Mouse (Mus musculus) erythroblast, embryonic 14.5 days (primary cell): Measurements from ENCODE around the gene Nid2. TPM values are rescaled to one million over a fixed set of nuclear protein-coding genes. Genes with fewer than 3 reads are reported as not detected.
A peak's percentile ranks its signal among the peaks of the same experiment; 100 is the strongest.

Experiments used
- H3K27me3 ChIP-seq: 2 replicates; pipeline ENCODE4 v1.6.1; 2012; ENCODE audit warnings: inconsistent platforms; ENCODE audit not compliant: control insufficient read depth
- H3K36me3 ChIP-seq: 2 replicates; pipeline ENCODE4 v1.6.1; 2012; ENCODE audit warnings: mild to moderate bottlenecking, inconsistent platforms; ENCODE audit not compliant: control insufficient read depth
- H3K4me1 ChIP-seq: 2 replicates; pipeline ENCODE4 v1.6.1; 2012; ENCODE audit warnings: inconsistent platforms; ENCODE audit not compliant: control insufficient read depth
- H3K4me3 ChIP-seq: replicated peaks from 2 replicates; pipeline ENCODE3; 2012; ENCODE audit warnings: moderate library complexity, mild to moderate bottlenecking, inconsistent platforms
- H3K9me3 ChIP-seq: 2 replicates; pipeline ENCODE4 v1.6.1; 2012; ENCODE audit warnings: low read length, inconsistent platforms, mixed read lengths; ENCODE audit not compliant: control insufficient read depth
- GATA1 ChIP-seq: IDR thresholded peaks from 2 replicates; pipeline ENCODE4 v1.6.1; 2012; ENCODE audit warnings: low read length, inconsistent platforms, mixed read lengths
- TAL1 ChIP-seq: IDR thresholded peaks from 3 replicates; pipeline ENCODE4 v1.6.1; 2012; ENCODE audit warnings: low read length, inconsistent platforms, mixed read lengths
- polyA plus RNA-seq: library from polyadenylated mRNA; stranded (reverse); fragments of >175 nt; gene quantifications from 2 replicates; pipeline ENCODE4 v1.2.3, GENCODE M21; 2012

Gene Nid2
- 0.05 and 0.07 TPM in 2 replicates for polyA plus RNA-seq

DNA sequence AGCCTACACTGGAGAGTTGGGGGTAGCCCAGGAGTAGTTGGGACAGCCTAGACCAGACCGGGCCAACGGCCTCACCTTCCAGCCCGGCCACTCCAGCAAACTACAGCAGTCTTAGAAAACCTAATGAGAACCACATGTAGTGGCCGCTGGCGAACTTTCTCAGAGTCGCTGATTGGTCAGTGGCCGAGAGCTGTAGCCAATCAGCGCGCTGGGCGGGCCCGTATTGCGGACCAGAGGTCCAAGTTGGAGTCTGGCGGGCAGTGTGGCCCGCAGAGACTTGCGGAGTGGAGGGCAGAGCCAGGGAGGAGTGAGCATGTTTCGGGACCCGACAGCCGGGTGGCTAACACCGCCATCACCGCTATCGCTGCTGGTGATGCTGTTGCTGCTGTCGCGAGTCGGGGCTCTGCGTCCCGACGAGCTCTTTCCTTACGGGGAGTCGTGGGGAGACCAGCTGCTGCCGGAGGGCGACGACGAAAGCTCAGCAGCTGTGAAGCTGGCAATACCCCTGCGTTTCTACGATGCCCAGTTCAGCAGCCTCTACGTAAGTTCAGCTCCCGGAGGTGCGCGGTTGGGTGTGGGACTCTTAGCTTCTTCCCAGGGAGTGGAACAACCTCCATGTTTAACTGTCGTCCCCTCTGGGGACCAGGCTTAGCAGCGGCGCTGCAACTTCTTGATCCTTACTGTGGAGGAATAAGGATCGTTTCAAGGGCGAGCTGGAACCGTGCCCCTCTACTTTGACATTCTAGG, at the start of gene Nid2:
TSS of gene Nid2 (plus strand) at position 241 of the 747 bp plus-strand sequence.
- Histone ChIP-seq H3K4me3 (peak within 1 kb of the TSS; percentile 54), H3K36me3 (no peaks in the 10 kb centered on the region), H3K4me1 (peaks cover 12% of the 10 kb centered on the region), H3K27me3 (peaks cover 40% of the 10 kb centered on the region), H3K9me3 (no peaks in the 10 kb centered on the region; the same call in 1 of the 2 replicates)
- TF ChIP-seq TAL1: no peak
- TF ChIP-seq GATA1: no peak

DNA sequence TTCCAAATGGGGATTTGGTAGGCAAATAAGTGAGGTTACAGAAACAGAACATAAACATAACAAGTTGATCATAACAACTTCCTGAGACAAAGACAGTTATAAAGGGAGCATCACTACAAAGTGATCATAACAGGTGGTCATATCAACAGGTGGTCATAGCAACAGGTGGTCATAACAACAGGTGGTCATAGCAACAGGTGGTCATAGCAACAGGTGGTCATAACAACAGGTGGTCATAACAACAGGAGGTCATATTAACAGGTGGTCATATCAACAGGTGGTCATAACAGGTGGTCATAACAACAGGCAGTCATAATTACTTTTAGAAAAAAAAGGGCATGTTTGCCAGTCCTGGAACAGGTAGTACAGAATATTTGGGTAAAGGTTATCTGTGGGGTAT, 49.5 kb upstream of the Nid2 start:
- Histone ChIP-seq H3K4me3 (no peak overlapping the region), H3K36me3 (no peaks in the 10 kb centered on the region), H3K9me3 (no peaks in the 10 kb centered on the region), H3K4me1 (no peaks in the 10 kb centered on the region), H3K27me3 (no peaks in the 10 kb centered on the region)
- TF ChIP-seq TAL1: no peak
- TF ChIP-seq GATA1: no peak

DNA sequence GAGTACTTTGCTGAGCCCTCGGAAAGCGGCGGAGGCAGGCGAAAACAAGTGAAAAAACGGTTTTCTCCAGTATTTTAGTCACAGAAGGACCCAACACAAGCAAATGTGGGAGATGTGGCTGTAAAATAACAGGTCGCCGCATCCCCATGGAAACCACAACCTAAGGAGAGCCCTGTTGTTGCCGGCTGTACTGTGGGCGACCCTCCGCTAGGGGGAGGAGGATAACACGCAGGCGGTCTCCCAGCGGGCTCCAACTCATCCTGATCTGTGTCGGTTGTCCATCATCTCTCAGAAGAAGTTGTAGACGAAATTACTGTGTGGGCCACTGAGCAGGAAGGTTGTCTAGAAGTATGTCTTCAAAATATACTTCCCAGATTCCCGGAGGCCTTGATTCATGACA, 45.4 kb upstream of the Nid2 start:
- H3K36me3 ChIP-seq: no peaks in the 10 kb centered on the region
- TF ChIP-seq TAL1 (no peak), GATA1 (no peak)
- H3K4me3 ChIP-seq: no peak overlapping the region
- no peaks in the 10 kb centered on the region for H3K4me1 ChIP-seq
- H3K9me3 ChIP-seq: no peaks in the 10 kb centered on the region
- H3K27me3 ChIP-seq: no peaks in the 10 kb centered on the region

DNA sequence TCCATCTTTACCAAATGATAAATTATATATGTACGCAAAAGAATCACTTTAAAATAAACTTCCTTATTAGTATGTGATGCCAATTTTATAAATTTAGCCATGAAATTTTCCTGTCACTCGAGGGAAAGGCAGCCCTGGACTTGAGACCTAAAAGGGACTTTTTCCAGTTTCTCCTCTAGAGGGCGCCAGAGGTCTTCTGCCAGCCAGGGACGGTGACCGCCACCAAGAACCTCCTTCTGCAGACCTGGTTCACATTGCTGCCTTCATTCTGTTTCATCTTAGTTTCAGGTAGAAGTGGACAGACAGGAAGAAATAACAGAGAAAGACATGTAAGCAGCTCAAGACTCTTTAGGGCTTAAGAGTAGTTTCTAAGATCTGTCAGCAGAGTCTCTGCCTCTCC, 44.6 kb upstream of the Nid2 start:
- TF ChIP-seq TAL1: no peak
- TF ChIP-seq GATA1: no peak

DNA sequence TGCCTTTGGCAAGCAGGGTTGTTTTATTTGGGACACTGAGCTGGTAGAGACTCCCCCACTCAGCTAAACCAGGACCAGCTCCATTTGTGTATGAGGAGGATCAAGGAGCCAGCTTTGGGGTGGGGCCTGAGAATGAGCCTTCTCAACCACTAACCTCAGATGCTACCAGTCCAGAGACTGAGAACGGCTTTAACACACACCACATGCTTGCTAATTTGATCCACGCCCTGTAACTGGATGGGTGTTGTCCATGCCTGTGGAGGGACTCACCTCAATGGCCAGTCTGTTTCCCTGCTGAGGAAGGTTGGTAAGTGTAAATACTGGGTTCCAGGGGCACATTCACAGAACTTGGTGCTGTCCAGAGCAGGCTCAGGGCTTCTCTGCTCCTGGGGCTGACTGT, 44.1 kb upstream of the Nid2 start:
- H3K36me3 ChIP-seq: no peaks in the 10 kb centered on the region
- no peak overlapping the region for H3K4me3 ChIP-seq
- H3K9me3 ChIP-seq: no peaks in the 10 kb centered on the region
- TF ChIP-seq GATA1 (no peak), TAL1 (no peak)
- no peaks in the 10 kb centered on the region for H3K27me3 ChIP-seq
- no peaks in the 10 kb centered on the region for H3K4me1 ChIP-seq

More for the DNA sequence above, 44.6 kb upstream of the Nid2 start:
- Histone ChIP-seq H3K4me1 (no peaks in the 10 kb centered on the region), H3K4me3 (no peak overlapping the region), H3K9me3 (no peaks in the 10 kb centered on the region), H3K27me3 (no peaks in the 10 kb centered on the region), H3K36me3 (no peaks in the 10 kb centered on the region)

DNA sequence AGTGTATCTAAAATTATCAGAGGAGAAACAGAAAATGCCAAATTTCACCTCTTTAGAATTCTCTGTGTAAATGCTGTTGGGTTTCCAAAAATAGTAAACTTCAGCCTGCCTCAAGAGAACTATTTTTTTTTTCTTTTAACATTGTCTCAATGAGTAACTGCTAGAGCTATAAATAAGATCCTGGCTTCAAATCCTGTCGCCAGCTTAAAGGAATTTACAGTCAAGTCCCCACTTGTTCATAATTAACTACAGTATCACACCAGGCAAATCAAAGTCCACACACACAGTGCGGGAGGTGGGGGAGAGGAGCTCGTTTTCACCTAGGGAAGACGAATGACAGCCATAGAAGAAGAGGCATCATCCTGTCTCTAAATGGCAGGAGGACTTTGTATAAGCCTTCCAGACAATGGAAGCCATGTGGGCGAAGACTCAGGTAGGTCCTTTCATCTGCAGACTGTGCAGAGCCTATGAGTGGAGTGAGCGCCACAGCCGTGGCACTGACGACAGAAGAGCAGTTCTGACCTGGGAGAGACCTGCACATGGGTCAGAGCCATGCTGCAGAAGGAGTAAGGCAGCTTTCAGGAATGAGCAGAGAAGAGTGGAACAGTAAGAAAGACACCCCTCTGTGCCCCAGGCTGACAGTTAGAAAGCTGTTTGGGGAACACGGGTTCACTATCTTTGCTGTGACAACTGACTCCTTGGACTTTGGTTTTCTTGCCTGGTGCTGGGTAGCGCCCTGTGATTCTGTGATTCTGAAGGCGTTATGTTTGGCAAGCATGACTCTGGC, 43.2 kb upstream of the Nid2 start:
- Histone ChIP-seq H3K27me3 (no peaks in the 10 kb centered on the region), H3K4me1 (no peaks in the 10 kb centered on the region), H3K9me3 (no peaks in the 10 kb centered on the region), H3K4me3 (peak overlapping the region; percentile 39), H3K36me3 (no peaks in the 10 kb centered on the region)
- no peak for TF ChIP-seq GATA1
- no peak for TF ChIP-seq TAL1

DNA sequence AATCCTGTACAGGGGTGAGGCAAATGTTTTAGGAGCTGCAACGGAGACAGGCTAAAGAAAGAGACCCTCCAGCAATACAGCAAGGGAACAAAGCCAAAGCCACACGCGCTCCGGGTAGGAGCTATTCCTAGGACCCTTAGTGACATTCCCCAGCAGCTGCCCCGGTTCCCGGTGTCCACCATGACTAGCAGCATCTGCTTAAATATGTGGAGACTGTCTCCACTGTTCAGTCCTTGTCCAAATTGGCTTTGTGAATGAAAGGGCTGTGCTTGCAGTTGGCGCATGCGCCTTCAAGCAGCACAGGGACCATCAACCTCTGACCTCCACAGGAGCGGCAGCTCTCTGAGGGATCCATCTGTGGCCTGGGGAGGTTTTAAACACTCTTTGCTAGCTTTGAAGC, 41.9 kb upstream of the Nid2 start:
- H3K4me1 ChIP-seq: no peaks in the 10 kb centered on the region
- TF ChIP-seq GATA1 (no peak), TAL1 (no peak)

DNA sequence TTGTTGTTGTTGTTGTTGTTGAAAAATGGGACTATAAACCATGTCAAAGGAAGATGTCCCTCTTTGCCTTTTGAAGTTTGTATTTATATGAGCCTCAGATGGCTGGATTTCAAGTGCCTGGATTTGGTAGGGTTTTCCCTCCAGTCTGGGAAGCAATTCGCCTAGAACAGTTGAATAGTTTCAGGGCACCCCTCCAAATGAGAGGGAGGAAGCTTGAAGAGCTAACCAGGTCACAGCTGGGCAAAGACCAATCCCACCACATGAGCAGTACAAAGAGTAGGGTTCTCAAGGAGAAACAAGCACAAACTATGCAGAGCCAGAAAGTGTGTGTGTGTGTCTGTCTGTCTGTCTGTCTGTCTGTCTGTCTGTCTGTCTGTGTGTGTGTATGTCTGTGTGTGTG, 39.3 kb upstream of the Nid2 start:
- no peak for TF ChIP-seq TAL1
- TF ChIP-seq GATA1: no peak
- H3K27me3 ChIP-seq: no peaks in the 10 kb centered on the region
- no peak overlapping the region for H3K4me3 ChIP-seq
- no peaks in the 10 kb centered on the region for H3K9me3 ChIP-seq
- no peaks in the 10 kb centered on the region for H3K36me3 ChIP-seq
- H3K4me1 ChIP-seq: no peaks in the 10 kb centered on the region

More for the DNA sequence above, 41.9 kb upstream of the Nid2 start:
- no peaks in the 10 kb centered on the region for H3K27me3 ChIP-seq
- H3K4me3 ChIP-seq: no peak overlapping the region
- H3K9me3 ChIP-seq: no peaks in the 10 kb centered on the region
- no peaks in the 10 kb centered on the region for H3K36me3 ChIP-seq

DNA sequence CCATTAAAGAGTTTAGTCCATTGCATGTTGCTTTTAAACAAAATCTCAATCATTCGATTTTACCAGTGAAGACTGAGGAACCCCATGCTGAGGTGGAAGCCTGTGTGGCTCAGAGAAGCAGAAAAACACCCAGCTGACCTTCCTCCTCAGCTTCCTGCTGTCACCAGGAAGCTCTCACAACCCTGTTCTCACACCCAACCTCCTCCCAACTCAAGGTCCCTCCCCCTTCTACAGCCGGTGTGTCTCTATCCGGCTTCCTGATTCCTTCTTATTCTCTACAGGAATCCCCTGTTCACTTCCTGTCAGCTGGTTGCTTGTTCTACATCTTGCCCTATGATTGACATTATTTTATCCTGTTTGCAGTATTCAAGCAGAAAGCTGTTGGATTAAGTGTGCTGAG, 38.0 kb upstream of the Nid2 start:
- H3K4me3 ChIP-seq: no peak overlapping the region
- TF ChIP-seq GATA1: no peak
- TF ChIP-seq TAL1: no peak

More for the DNA sequence above, 38.0 kb upstream of the Nid2 start:
- Histone ChIP-seq H3K36me3 (no peaks in the 10 kb centered on the region), H3K4me1 (no peaks in the 10 kb centered on the region), H3K27me3 (no peaks in the 10 kb centered on the region), H3K9me3 (no peaks in the 10 kb centered on the region)
